Mouse (Mus musculus): ENCODE measurements around the gene Clcn5. TPM values are rescaled to one million over a fixed set of nuclear protein-coding genes. Genes with fewer than 3 reads are reported as not detected.

The Clcn5 gene
- 11.4 and 13.7 TPM in 2 replicates for polyA plus RNA-seq (2015; fragmentation: Nextera tagmentation; extraction: Ambion mirVana)

- Histone ChIP-seq H3K4me1 (replicated peaks) (0 out of 2 replicates have a peak, but pooled peaks cover 6% of the 10 kb centered on the region), H3K27me3 (no peaks in the 10 kb centered on the region), H3K4me3 (peak within 1 kb of the TSS; percentile 67), H3K9me3 (replicated peaks) (no peaks in the 10 kb centered on the region), H3K9ac (peak within 1 kb of the TSS; percentile 78), H3K4me2 (peak within 1 kb of the TSS; percentile 57), H3K27ac (peak within 1 kb of the TSS; percentile 94), H3K36me3 (no peaks in the 10 kb centered on the region)
- ATAC-seq (replicated peaks; ENCODE audit: insufficient number of reproducible peaks, insufficient read depth, low FRiP score, low read depth) = peak; percentile 98
- 13% methylated on average over 31 of the region's 43 CpGs for WGBS
Measured at GRCm38 (mm10) chrX:7319089-7319721, at the start of gene Clcn5. Gene Clcn5 (minus strand): TSS chrX:7319358.

GRCm38 (mm10) chrX:7325455-7325854 lies 6.3 kb upstream of the Clcn5 start:
- 49% methylated on average over 2 of the region's 2 CpGs for WGBS
- no peaks in the 10 kb centered on the region for H3K4me1 ChIP-seq (replicated peaks)
- H3K4me2 ChIP-seq = no peak overlapping the region
- no peak overlapping the region for H3K9ac ChIP-seq
- no peak for ATAC-seq (replicated peaks; ENCODE audit: insufficient number of reproducible peaks, insufficient read depth, low FRiP score, low read depth)
- no peaks in the 10 kb centered on the region for H3K36me3 ChIP-seq
- no peak overlapping the region for H3K4me3 ChIP-seq
- no peaks in the 10 kb centered on the region for H3K9me3 ChIP-seq (replicated peaks)
- H3K27me3 ChIP-seq = no peaks in the 10 kb centered on the region
- no peak overlapping the region for H3K27ac ChIP-seq

- no peak for ATAC-seq (replicated peaks; ENCODE audit: insufficient number of reproducible peaks, insufficient read depth, low FRiP score, low read depth)
- H3K9me3 ChIP-seq (replicated peaks) = no peaks in the 10 kb centered on the region
- no peaks in the 10 kb centered on the region for H3K4me1 ChIP-seq (replicated peaks)
- H3K4me3 ChIP-seq = no peak overlapping the region
- H3K9ac ChIP-seq = no peak overlapping the region
- H3K27ac ChIP-seq = no peak overlapping the region
- H3K4me2 ChIP-seq = no peak overlapping the region
- 7% methylated on average over 7 of the region's 7 CpGs for WGBS
- H3K27me3 ChIP-seq = no peaks in the 10 kb centered on the region
- H3K36me3 ChIP-seq = no peaks in the 10 kb centered on the region
Measured at GRCm38 (mm10) chrX:7322288-7322687, 3.1 kb upstream of the Clcn5 start.

- H3K27me3 ChIP-seq = no peaks in the 10 kb centered on the region
- H3K27ac ChIP-seq = no peak overlapping the region
- H3K4me2 ChIP-seq = no peak overlapping the region
- H3K9ac ChIP-seq = no peak overlapping the region
- WGBS = 59% methylated on average over 2 of the region's 2 CpGs
- no peaks in the 10 kb centered on the region for H3K4me1 ChIP-seq (replicated peaks)
- H3K4me3 ChIP-seq = no peak overlapping the region
- no peaks in the 10 kb centered on the region for H3K36me3 ChIP-seq
- H3K9me3 ChIP-seq (replicated peaks) = no peaks in the 10 kb centered on the region
- ATAC-seq (replicated peaks; ENCODE audit: insufficient number of reproducible peaks, insufficient read depth, low FRiP score, low read depth) = no peak
Measured at GRCm38 (mm10) chrX:7320571-7320970, 1.4 kb upstream of the Clcn5 start.

- Histone ChIP-seq H3K9me3 (replicated peaks) (no peaks in the 10 kb centered on the region), H3K27ac (peak overlapping the region; percentile 94), H3K36me3 (no peaks in the 10 kb centered on the region), H3K4me2 (peak overlapping the region; percentile 57), H3K4me3 (peak overlapping the region; percentile 67), H3K27me3 (no peaks in the 10 kb centered on the region), H3K4me1 (replicated peaks) (0 out of 2 replicates have a peak, but pooled peaks cover 6% of the 10 kb centered on the region), H3K9ac (peak overlapping the region; percentile 78)
- peak; percentile 43 for ATAC-seq (replicated peaks; ENCODE audit: insufficient number of reproducible peaks, insufficient read depth, low FRiP score, low read depth)
- 16% methylated on average over 31 of the region's 37 CpGs for WGBS
Measured at GRCm38 (mm10) chrX:7318551-7319025, 570 bp downstream of the Clcn5 start.

- 42% methylated on average over 10 of the region's 10 CpGs for WGBS
- Histone ChIP-seq H3K4me2 (peak overlapping the region; percentile 47), H3K27me3 (no peaks in the 10 kb centered on the region), H3K4me1 (replicated peaks) (0 out of 2 replicates have a peak, but pooled peaks cover 6% of the 10 kb centered on the region), H3K9ac (no peak overlapping the region), H3K4me3 (peak overlapping the region; percentile 23; the same call in 1 of the 2 replicates), H3K36me3 (no peaks in the 10 kb centered on the region), H3K9me3 (replicated peaks) (no peaks in the 10 kb centered on the region), H3K27ac (peak overlapping the region; percentile 37; the same call in 1 of the 2 replicates)
- no peak for ATAC-seq (replicated peaks; ENCODE audit: insufficient number of reproducible peaks, insufficient read depth, low FRiP score, low read depth)
Measured at GRCm38 (mm10) chrX:7315115-7315514, 4.0 kb downstream of the Clcn5 start.

GRCm38 (mm10) chrX:7314645-7315044 lies 4.5 kb downstream of the Clcn5 start:
- Histone ChIP-seq H3K4me3 (peak overlapping the region; percentile 23; the same call in 1 of the 2 replicates), H3K36me3 (no peaks in the 10 kb centered on the region), H3K9ac (no peak overlapping the region), H3K4me2 (peak overlapping the region; percentile 47), H3K9me3 (replicated peaks) (no peaks in the 10 kb centered on the region), H3K4me1 (replicated peaks) (peaks cover 6% of the 10 kb centered on the region; the same call in 1 of the 2 replicates), H3K27ac (peak overlapping the region; percentile 37; the same call in 1 of the 2 replicates), H3K27me3 (no peaks in the 10 kb centered on the region)
- ATAC-seq (replicated peaks; ENCODE audit: insufficient number of reproducible peaks, insufficient read depth, low FRiP score, low read depth) = no peak
- 36% methylated on average over 4 of the region's 4 CpGs for WGBS

- Histone ChIP-seq H3K36me3 (no peaks in the 10 kb centered on the region), H3K27ac (no peak overlapping the region), H3K27me3 (no peaks in the 10 kb centered on the region), H3K4me1 (replicated peaks) (peaks cover 6% of the 10 kb centered on the region; the same call in 1 of the 2 replicates), H3K9ac (no peak overlapping the region), H3K9me3 (replicated peaks) (no peaks in the 10 kb centered on the region), H3K4me3 (no peak overlapping the region), H3K4me2 (no peak overlapping the region)
- ATAC-seq (replicated peaks; ENCODE audit: insufficient number of reproducible peaks, insufficient read depth, low FRiP score, low read depth) = no peak
- 31% methylated on average over 2 of the region's 2 CpGs for WGBS
Measured at GRCm38 (mm10) chrX:7308242-7308641, 10.9 kb downstream of the Clcn5 start.

GRCm38 (mm10) chrX:7306861-7307260 lies 12.3 kb downstream of the Clcn5 start:
- Histone ChIP-seq H3K36me3 (no peaks in the 10 kb centered on the region), H3K9me3 (replicated peaks) (no peaks in the 10 kb centered on the region), H3K4me3 (no peak overlapping the region), H3K9ac (no peak overlapping the region), H3K4me1 (replicated peaks) (peaks cover 6% of the 10 kb centered on the region; the same call in 1 of the 2 replicates), H3K4me2 (no peak overlapping the region), H3K27ac (no peak overlapping the region), H3K27me3 (no peaks in the 10 kb centered on the region)
- 65% methylated on average over 4 of the region's 5 CpGs for WGBS
- no peak for ATAC-seq (replicated peaks; ENCODE audit: insufficient number of reproducible peaks, insufficient read depth, low FRiP score, low read depth)

GRCm38 (mm10) chrX:7292981-7293380 lies 26.2 kb downstream of the Clcn5 start:
- no peak overlapping the region for H3K9ac ChIP-seq
- no peak for ATAC-seq (replicated peaks; ENCODE audit: insufficient number of reproducible peaks, insufficient read depth, low FRiP score, low read depth)
- H3K4me1 ChIP-seq (replicated peaks) = no peaks in the 10 kb centered on the region
- H3K9me3 ChIP-seq (replicated peaks) = no peaks in the 10 kb centered on the region
- no peaks in the 10 kb centered on the region for H3K27me3 ChIP-seq
- H3K27ac ChIP-seq = no peak overlapping the region
- WGBS = 81% methylated on average over 2 of the region's 2 CpGs
- H3K4me3 ChIP-seq = no peak overlapping the region
- H3K36me3 ChIP-seq = no peaks in the 10 kb centered on the region
- no peak overlapping the region for H3K4me2 ChIP-seq

GRCm38 (mm10) chrX:7292151-7292768 lies 26.9 kb downstream of the Clcn5 start:
- no peak for ATAC-seq (replicated peaks; ENCODE audit: insufficient number of reproducible peaks, insufficient read depth, low FRiP score, low read depth)
- 89% methylated on average over 8 of the region's 8 CpGs for WGBS

More at GRCm38 (mm10) chrX:7292151-7292768, 26.9 kb downstream of the Clcn5 start:
- Histone ChIP-seq H3K4me2 (no peak overlapping the region), H3K4me1 (replicated peaks) (no peaks in the 10 kb centered on the region), H3K27me3 (no peaks in the 10 kb centered on the region), H3K9ac (no peak overlapping the region), H3K36me3 (no peaks in the 10 kb centered on the region), H3K4me3 (no peak overlapping the region), H3K9me3 (replicated peaks) (no peaks in the 10 kb centered on the region), H3K27ac (no peak overlapping the region)
